Mouse (Mus musculus): ENCODE results near the gene Zfp507. TPM values are rescaled to one million over a fixed set of nuclear protein-coding genes. Genes with fewer than 3 reads are reported as not detected.

Zfp507 gene
- 0.76 and 2.4 TPM in 2 replicates for polyA plus RNA-seq (2012; ENCODE audit: insufficient read depth, low replicate concordance)

DNA sequence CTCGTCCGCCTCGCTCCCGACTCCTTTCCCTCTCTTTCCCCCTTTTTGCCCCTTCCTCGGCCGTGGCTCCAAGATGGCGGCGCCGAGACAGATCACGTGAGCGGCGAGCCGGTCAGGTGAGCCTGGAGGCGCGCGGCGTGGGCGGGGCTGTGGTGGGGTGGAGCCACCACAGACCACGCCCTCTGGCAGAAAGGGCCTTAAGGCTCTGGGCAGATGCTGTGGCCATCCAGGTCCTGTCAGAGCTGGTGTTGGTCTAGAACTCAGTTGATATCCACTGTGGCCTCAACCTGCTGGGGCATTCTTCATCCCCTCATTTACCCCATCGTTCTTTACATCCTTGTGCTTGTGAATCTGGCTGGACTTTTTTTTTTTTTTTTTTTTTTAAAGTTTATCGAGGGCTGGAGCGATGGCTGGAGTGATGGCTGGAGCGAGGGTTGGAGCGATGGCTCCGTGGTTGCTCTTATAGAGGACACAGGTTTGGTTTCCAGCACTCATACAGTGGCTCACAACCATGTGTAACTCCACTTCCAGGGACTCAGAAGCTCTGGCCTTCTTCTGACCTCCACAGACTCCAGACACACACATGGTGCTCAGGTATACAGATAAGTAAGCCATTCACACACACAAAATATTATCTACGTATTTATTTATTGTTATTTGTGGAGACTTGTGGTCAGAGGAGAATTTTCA lies at the start of gene Zfp507:
Zfp507 (minus strand) TSS at position 98 of the 690 bp plus-strand sequence.
- Histone ChIP-seq H3K9me3 (peaks cover 8% of the 10 kb centered on the region), H3K27me3 (replicated peaks) (peaks cover 16% of the 10 kb centered on the region), H3K4me3 (replicated peaks) (peak within 1 kb of the TSS; percentile 95), H3K36me3 (replicated peaks; ENCODE audit: low read length) (peaks cover 32% of the 10 kb centered on the region), H3K4me1 (peaks cover 26% of the 10 kb centered on the region)
- no peak for TF ChIP-seq GATA1 (IDR thresholded peaks at IDR 0.05; ENCODE audit: borderline replicate concordance, low read length)
- no peak for TF ChIP-seq FLI1 (IDR thresholded peaks at IDR 0.05; ENCODE audit: low read length)

DNA sequence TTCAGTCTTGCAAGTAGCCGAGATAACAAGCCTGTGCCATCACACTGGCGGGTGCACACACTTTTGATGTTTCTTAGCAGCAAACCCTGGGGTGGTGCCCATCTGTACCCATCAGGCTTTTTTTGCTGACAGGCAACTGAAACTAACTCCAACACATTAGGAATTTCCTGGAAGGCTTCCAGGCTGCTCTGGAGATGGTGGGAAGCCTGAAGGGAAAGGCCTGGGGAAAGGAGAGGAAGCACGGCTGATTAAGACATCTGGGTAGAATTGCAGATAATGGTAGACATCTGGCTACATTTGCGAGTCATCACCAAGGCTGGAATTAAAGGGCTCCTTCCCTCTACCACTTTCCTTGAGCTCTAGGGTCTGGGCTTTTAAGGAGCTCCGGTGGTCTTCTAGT lies 47.6 kb upstream of the Zfp507 start:
- Histone ChIP-seq H3K36me3 (replicated peaks; ENCODE audit: low read length) (no peaks in the 10 kb centered on the region), H3K9me3 (peaks cover 14% of the 10 kb centered on the region), H3K27me3 (replicated peaks) (peaks cover 5% of the 10 kb centered on the region), H3K4me1 (no peaks in the 10 kb centered on the region), H3K4me3 (replicated peaks) (no peak overlapping the region)
- TF ChIP-seq FLI1 (IDR thresholded peaks at IDR 0.05; ENCODE audit: low read length), result no peak
- no peak for TF ChIP-seq GATA1 (IDR thresholded peaks at IDR 0.05; ENCODE audit: borderline replicate concordance, low read length)

DNA sequence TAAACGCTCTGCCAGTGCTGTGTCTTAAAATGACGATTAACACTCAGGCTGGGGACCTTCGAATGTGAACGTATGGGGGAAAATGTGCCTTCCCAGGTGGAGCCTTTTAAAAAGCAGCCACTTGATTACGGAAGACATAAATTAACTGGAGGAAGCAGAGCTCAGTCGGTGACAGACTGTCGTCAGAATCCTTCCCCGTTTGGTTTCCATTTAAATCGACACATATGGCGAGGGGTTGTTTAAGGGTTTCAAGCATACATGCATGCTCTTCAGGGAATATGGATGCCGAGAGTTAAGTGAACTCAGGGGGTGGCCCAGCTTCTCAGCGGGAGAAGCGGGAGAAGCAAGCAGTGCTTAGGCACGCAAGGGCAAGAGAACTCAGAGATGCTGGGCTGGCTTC lies 45.7 kb upstream of the Zfp507 start:
- H3K27me3 ChIP-seq (replicated peaks), result peaks cover 2% of the 10 kb centered on the region
- H3K36me3 ChIP-seq (replicated peaks; ENCODE audit: low read length), result no peaks in the 10 kb centered on the region
- no peaks in the 10 kb centered on the region for H3K4me1 ChIP-seq
- TF ChIP-seq GATA1 (IDR thresholded peaks at IDR 0.05; ENCODE audit: borderline replicate concordance, low read length), result no peak
- no peak for TF ChIP-seq FLI1 (IDR thresholded peaks at IDR 0.05; ENCODE audit: low read length)
- no peak overlapping the region for H3K4me3 ChIP-seq (replicated peaks)
- peaks cover 14% of the 10 kb centered on the region for H3K9me3 ChIP-seq

DNA sequence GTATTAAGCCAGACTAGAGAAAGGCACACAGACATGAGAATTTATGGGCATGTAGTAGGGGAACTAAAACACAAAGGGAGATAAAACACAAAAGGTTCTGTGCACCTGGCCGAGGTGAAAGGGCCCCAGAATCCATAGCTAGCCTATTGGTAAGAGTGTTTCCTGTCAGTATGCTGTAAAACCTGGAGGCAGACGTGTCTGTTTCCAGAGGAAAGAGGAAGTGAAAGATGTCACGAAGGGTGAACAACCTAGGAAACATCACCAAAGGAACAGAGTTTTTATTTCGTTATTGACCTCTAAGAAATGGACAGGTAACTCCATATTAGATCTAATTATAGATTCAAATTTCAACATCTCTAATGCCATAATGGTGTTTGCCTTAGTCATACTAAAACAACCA lies 37.7 kb upstream of the Zfp507 start:
- no peak overlapping the region for H3K4me3 ChIP-seq (replicated peaks)
- H3K9me3 ChIP-seq, result peaks cover 4% of the 10 kb centered on the region; the same call in 1 of the 2 replicates
- no peaks in the 10 kb centered on the region for H3K4me1 ChIP-seq
- TF ChIP-seq GATA1 (IDR thresholded peaks at IDR 0.05; ENCODE audit: borderline replicate concordance, low read length), result no peak
- no peaks in the 10 kb centered on the region for H3K36me3 ChIP-seq (replicated peaks; ENCODE audit: low read length)
- H3K27me3 ChIP-seq (replicated peaks), result peaks cover 9% of the 10 kb centered on the region

DNA sequence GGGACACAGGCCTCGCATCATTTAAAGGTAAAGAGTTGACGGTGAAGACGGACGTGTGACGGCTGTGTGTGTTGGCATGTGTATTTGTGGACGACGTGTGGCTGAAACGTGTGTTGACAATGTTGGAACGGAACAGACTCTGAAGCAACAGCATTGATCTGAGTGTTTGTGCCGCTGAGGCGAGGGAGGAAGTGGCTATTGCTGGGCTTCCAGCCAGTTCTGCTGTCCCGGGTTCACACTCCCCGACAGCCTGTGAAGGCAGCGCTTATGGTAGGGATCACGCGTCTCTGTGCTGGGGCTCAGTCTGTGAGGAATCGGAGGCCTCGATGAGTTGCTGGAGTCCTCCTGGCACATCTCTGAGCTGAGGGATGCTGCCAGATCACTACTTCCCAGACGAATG lies 34.0 kb upstream of the Zfp507 start:
- Histone ChIP-seq H3K4me1 (no peaks in the 10 kb centered on the region), H3K27me3 (replicated peaks) (peaks cover 11% of the 10 kb centered on the region), H3K4me3 (replicated peaks) (peak overlapping the region; percentile 12), H3K36me3 (replicated peaks; ENCODE audit: low read length) (no peaks in the 10 kb centered on the region), H3K9me3 (peaks cover 11% of the 10 kb centered on the region)
- TF ChIP-seq FLI1 (IDR thresholded peaks at IDR 0.05; ENCODE audit: low read length), result no peak
- TF ChIP-seq GATA1 (IDR thresholded peaks at IDR 0.05; ENCODE audit: borderline replicate concordance, low read length), result no peak

DNA sequence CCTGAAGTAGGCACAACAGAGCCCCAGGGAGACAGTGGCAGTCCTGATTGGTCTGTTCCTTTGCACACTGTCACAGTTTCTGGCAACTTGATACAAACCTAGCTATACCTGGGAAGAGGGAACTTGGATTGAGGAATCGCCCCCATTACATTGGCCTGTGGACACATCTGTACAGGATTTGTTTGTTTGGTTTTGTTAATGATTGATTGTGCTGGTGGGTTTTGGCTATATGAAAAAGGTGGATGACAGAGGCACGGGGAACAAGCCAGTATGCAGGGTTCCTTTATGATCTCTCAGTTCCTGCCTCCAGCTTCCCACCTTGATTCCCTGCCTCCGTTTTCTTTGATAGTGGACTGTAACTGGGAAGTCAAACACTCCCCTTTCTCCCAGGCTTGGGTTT lies 33.6 kb upstream of the Zfp507 start:
- no peak overlapping the region for H3K4me3 ChIP-seq (replicated peaks)
- H3K36me3 ChIP-seq (replicated peaks; ENCODE audit: low read length), result no peaks in the 10 kb centered on the region
- peaks cover 15% of the 10 kb centered on the region for H3K9me3 ChIP-seq
- no peaks in the 10 kb centered on the region for H3K4me1 ChIP-seq
- TF ChIP-seq GATA1 (IDR thresholded peaks at IDR 0.05; ENCODE audit: borderline replicate concordance, low read length) (no peak), FLI1 (IDR thresholded peaks at IDR 0.05; ENCODE audit: low read length) (no peak)
- H3K27me3 ChIP-seq (replicated peaks), result peaks cover 11% of the 10 kb centered on the region

DNA sequence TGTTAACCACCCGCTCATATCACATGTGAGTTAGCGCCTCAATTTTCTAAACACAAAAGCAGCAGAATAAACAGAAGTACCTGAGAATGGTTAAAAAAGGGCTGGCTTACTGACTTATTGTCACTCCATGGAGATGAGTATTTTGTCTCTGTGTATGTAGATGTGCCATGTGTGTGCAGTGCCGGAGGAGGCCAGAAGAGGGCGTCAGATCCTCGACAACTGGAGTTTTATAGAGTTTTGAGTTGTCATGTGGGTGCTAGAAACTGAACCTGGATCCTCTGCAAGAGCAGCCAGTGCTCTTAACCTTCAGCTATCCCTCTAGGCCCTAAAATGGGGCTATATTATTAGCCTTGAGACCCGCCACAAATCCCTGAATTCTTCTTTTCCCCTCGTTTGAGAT lies 27.3 kb upstream of the Zfp507 start:
- Histone ChIP-seq H3K4me1 (no peaks in the 10 kb centered on the region), H3K4me3 (replicated peaks) (no peak overlapping the region), H3K27me3 (replicated peaks) (peaks cover 6% of the 10 kb centered on the region), H3K36me3 (replicated peaks; ENCODE audit: low read length) (no peaks in the 10 kb centered on the region), H3K9me3 (peaks cover 36% of the 10 kb centered on the region)
- no peak for TF ChIP-seq FLI1 (IDR thresholded peaks at IDR 0.05; ENCODE audit: low read length)
- TF ChIP-seq GATA1 (IDR thresholded peaks at IDR 0.05; ENCODE audit: borderline replicate concordance, low read length), result no peak

DNA sequence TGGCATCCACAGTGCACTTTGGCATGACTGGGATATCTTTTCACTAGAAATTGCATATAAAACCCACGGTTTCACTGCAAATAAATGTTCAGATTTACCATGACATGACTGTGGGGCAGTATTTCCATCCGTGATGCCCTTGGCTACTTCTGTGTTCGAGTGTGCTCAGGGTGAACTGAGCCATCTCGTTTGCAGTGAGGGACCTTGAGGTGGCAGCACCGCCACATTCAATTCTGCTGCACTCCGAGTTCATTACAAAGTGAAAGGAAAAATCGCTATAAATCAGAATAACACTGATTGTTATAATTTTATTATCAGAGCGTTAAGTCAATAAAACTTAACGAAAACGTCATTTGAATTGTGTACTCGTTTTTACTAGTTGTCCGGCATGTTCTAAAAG lies 21.1 kb upstream of the Zfp507 start:
- Histone ChIP-seq H3K4me1 (no peaks in the 10 kb centered on the region), H3K9me3 (peaks cover 30% of the 10 kb centered on the region), H3K27me3 (replicated peaks) (peaks cover 10% of the 10 kb centered on the region), H3K36me3 (replicated peaks; ENCODE audit: low read length) (no peaks in the 10 kb centered on the region), H3K4me3 (replicated peaks) (no peak overlapping the region)
- TF ChIP-seq FLI1 (IDR thresholded peaks at IDR 0.05; ENCODE audit: low read length) (no peak), GATA1 (IDR thresholded peaks at IDR 0.05; ENCODE audit: borderline replicate concordance, low read length) (no peak)

DNA sequence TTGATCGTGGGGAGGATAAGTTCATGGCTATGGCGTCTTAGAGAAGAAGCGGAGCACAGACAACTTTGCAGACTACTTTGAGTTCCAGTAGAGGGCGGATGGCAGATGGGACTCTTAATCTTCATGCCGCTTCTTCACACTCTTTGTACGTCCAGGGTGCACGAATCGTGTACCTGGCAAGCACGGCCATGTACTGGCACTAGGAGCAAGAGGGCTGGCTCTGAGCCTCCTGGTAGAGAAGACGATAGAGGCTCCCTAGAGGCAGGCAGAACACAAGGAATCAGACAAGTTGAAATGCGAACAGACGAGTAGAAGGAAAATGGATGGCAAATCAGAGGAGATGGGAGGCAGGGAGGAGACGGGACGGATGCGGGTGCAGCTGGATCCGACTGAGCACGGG lies 19.5 kb upstream of the Zfp507 start:
- Histone ChIP-seq H3K36me3 (replicated peaks; ENCODE audit: low read length) (no peaks in the 10 kb centered on the region), H3K27me3 (replicated peaks) (peaks cover 10% of the 10 kb centered on the region), H3K9me3 (peaks cover 34% of the 10 kb centered on the region), H3K4me3 (replicated peaks) (no peak overlapping the region), H3K4me1 (no peaks in the 10 kb centered on the region)
- TF ChIP-seq FLI1 (IDR thresholded peaks at IDR 0.05; ENCODE audit: low read length) (no peak), GATA1 (IDR thresholded peaks at IDR 0.05; ENCODE audit: borderline replicate concordance, low read length) (no peak)

DNA sequence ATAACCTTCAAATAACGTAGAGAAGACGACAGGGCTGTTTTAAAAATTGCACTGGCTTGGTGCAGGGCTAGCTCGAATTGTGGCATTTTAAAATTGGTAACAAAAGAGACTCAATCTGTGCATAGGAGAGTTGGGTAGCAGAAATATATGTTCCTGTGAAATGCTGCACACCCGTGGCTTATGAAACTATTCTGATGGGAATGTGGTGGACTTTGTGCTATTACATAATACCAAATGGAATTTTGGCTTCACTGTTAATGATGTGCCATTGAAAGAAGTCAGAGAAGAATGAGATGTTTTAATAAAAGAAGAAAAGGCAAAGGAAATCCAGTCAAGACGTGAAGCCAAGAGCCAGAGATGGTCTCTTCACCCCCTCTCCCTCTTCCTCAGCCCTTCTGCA lies 18.6 kb upstream of the Zfp507 start:
- no peaks in the 10 kb centered on the region for H3K36me3 ChIP-seq (replicated peaks; ENCODE audit: low read length)
- peaks cover 43% of the 10 kb centered on the region for H3K9me3 ChIP-seq
- H3K4me1 ChIP-seq, result no peaks in the 10 kb centered on the region
- no peak overlapping the region for H3K4me3 ChIP-seq (replicated peaks)
- peaks cover 10% of the 10 kb centered on the region for H3K27me3 ChIP-seq (replicated peaks)
- TF ChIP-seq FLI1 (IDR thresholded peaks at IDR 0.05; ENCODE audit: low read length) (no peak), GATA1 (IDR thresholded peaks at IDR 0.05; ENCODE audit: borderline replicate concordance, low read length) (no peak)

All from megakaryocyte, embryonic 14.5 days (primary cell).